Mouse (Mus musculus) frontal cortex, adult 2 months (tissue): ENCODE data around the gene Rad9a. TPM values are rescaled to one million over a fixed set of nuclear protein-coding genes. Genes with fewer than 3 reads are reported as not detected.

Experiments used
- DNase-seq, 2 experiments: peaks; one replicate each; pipeline ENCODE4 v3.0.0; 2022; ENCODE audit warnings: low spot score in 1 of 2; ENCODE audit errors: extremely low spot score in 1 of 2
- polyA plus RNA-seq: library from polyadenylated mRNA; depleted of rRNA; stranded (reverse); fragments of >200 nt; gene quantifications from 2 replicates; pipeline ENCODE4 v1.2.3, GENCODE M21; 2012

Gene Rad9a
- polyA plus RNA-seq, 1 experiment, result 19.3 TPM

- peak; percentile 98 to 100 for DNase-seq
These were observed 32.1 kb downstream of the Rad9a start for GRCm38 (mm10) chr19:4169378-4169784.

- DNase-seq, result no peak
These were observed 34.6 kb downstream of the Rad9a start for GRCm38 (mm10) chr19:4166678-4167476.

GRCm38 (mm10) chr19:4164721-4165120 lies 36.7 kb downstream of the Rad9a start:
- no peak for DNase-seq

GRCm38 (mm10) chr19:4164100-4164499 lies 37.4 kb downstream of the Rad9a start:
- DNase-seq, result no peak

- DNase-seq, result no peak
These were observed 37.9 kb downstream of the Rad9a start for GRCm38 (mm10) chr19:4163543-4163887.

- DNase-seq, result peak; percentile 97 to 99
These were observed 38.6 kb downstream of the Rad9a start, which contains the start of gene Rps6kb2 for GRCm38 (mm10) chr19:4162646-4163542. Gene Rps6kb2 (minus strand): TSS chr19:4163354.

- DNase-seq, result no peak
These were observed 42.4 kb downstream of the Rad9a start for GRCm38 (mm10) chr19:4159049-4159448.

GRCm38 (mm10) chr19:4156771-4157170 lies 44.7 kb downstream of the Rad9a start:
- DNase-seq, result no peak

GRCm38 (mm10) chr19:4156073-4156579 lies 45.3 kb downstream of the Rad9a start:
- DNase-seq, result no peak

GRCm38 (mm10) chr19:4155223-4156072 lies 46.0 kb downstream of the Rad9a start:
- DNase-seq, result no peak

GRCm38 (mm10) chr19:4154437-4155222 lies 46.8 kb downstream of the Rad9a start:
- no peak for DNase-seq

- no peak for DNase-seq
These were observed 48.2 kb downstream of the Rad9a start, which contains the start of gene Ptprcap for GRCm38 (mm10) chr19:4153232-4153654. Gene Ptprcap (plus strand): TSS chr19:4153604.

GRCm38 (mm10) chr19:4152445-4153231 lies 48.8 kb downstream of the Rad9a start:
- no peak for DNase-seq

- no peak for DNase-seq
These were observed 49.6 kb downstream of the Rad9a start for GRCm38 (mm10) chr19:4151898-4152297.

GRCm38 (mm10) chr19:4151488-4151860 lies 50.0 kb downstream of the Rad9a start:
- DNase-seq, result no peak

- no peak for DNase-seq
These were observed 50.6 kb downstream of the Rad9a start for GRCm38 (mm10) chr19:4150567-4151487.

- no peak for DNase-seq
These were observed 51.5 kb downstream of the Rad9a start for GRCm38 (mm10) chr19:4149764-4150461.
